Mouse (Mus musculus) heart, adult 2 months (tissue): Measurements from ENCODE around the gene Kcnip2.

Experiments used
- CTCF ChIP-seq: fragments of 200-600 bp; IDR thresholded peaks from 2 replicates; pipeline ENCODE4 v1.8.1; 2022; ENCODE audit warnings: antibody characterized with exemption, mild to moderate bottlenecking, moderate library complexity
- EP300 ChIP-seq: fragments of 200-500 bp; IDR thresholded peaks from 2 replicates; pipeline ENCODE4 v1.6.1; 2011; ENCODE audit warnings: low read depth, low read length, control low read depth; ENCODE audit not compliant: insufficient read depth
- POLR2A ChIP-seq: fragments of 200-500 bp; IDR thresholded peaks from 2 replicates; pipeline ENCODE4 v1.6.1; 2011; ENCODE audit warnings: mild to moderate bottlenecking, low read depth, low read length, control low read depth; ENCODE audit not compliant: insufficient read depth

DNA sequence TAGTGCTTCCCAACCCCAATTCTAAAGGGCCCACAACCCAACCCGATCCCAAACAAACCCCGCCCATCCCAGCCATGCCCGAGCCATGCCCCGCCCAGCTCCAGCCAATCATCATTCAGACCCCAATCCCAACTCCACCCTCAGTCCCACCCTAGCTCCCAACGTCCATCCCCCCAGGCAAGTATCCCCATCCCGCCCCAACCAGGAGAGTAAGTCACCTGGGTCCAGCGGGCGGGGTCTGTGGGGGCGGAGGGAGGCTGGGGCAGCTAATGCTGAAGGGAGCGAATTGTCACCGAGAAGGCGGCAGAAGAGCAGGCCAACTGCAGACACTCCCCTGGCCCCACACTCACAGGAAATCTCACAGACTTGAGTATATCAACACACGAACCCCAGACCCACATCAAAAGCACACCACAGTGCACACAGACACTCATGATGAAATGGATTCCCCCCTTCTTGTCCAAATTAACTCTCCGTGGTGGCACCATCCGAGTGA is 19.8 kb downstream of the Kcnip2 start:
- TF ChIP-seq POLR2A: no peak
- TF ChIP-seq CTCF: no peak
- TF ChIP-seq EP300: no peak
